ENCODE assay signal across 16 mouse cellular contexts in genomic region chr9:3030677-3031318, GRCm38 (mm10). TPM values are rescaled to one million over a fixed set of nuclear protein-coding genes. Genes with fewer than 3 reads are reported as not detected.
DNase-seq lines count a peak whose midpoint lies in the region; ATAC-seq and TF ChIP-seq lines count a peak whose summit lies in the region.
"Not testable (repeated sequence)": the region's sequence is repeated elsewhere in the genome, so short reads cannot be mapped to it uniquely, and the experiment has no call there.
"Had no signal": no experiment of that assay in that cellular context is flagged by ENCODE, and none has a peak within 500 bp of the region (broad histone marks: within the 10 kb centered on the region; RNA-seq: fewer than 3 reads in every experiment).

No protein-coding gene starts in this region.

- WGBS in embryonic facial prominence, embryonic 11.5 days: 68% methylated on average over 2 of the region's 10 CpGs
- WGBS in heart, embryonic 11.5 days (ENCODE audit: insufficient replicate concordance): 53% methylated on average over 2 of the region's 10 CpGs
- 53% methylated on average over 3 of the region's 10 CpGs for WGBS in liver, adult 2 months

- not testable (repeated sequence) for TF ChIP-seq POLR2A in liver, adult 2 months (IDR thresholded peaks at IDR 0.05; ENCODE audit: extremely low read depth, insufficient read depth, low read length)

- TF ChIP-seq CTCF in liver, adult 2 months (IDR thresholded peaks at IDR 0.05; ENCODE audit: low read depth, low read length): not testable (repeated sequence)

- not testable (repeated sequence) for H3K4me2 ChIP-seq in embryonic facial prominence, embryonic 11.5 days (ENCODE audit: low read depth, low read length); heart, embryonic 11.5 days

- not testable (repeated sequence) for H3K4me3 ChIP-seq in embryonic facial prominence, embryonic 11.5 days (ENCODE audit: low read depth, low read length); heart, embryonic 11.5 days (ENCODE audit: low read depth, low read length); liver, adult 2 months (ENCODE audit: insufficient read depth, low read depth, low read length)

- not testable (repeated sequence) for H3K9me3 ChIP-seq in embryonic facial prominence, embryonic 11.5 days (replicated peaks; ENCODE audit: control insufficient read depth, low read length); heart, embryonic 11.5 days (replicated peaks; ENCODE audit: control insufficient read depth, low read length)

- H3K36me3 ChIP-seq in embryonic facial prominence, embryonic 11.5 days (replicated peaks; ENCODE audit: control insufficient read depth, insufficient read depth, low read depth, low read length); heart, embryonic 11.5 days (ENCODE audit: control insufficient read depth, insufficient read depth, low read length); liver, adult 2 months (ENCODE audit: control insufficient read depth, insufficient read depth, low read length): not testable (repeated sequence)

- not testable (repeated sequence) for H3K27ac ChIP-seq in embryonic facial prominence, embryonic 11.5 days (replicated peaks; ENCODE audit: low read depth, low read length); heart, embryonic 11.5 days (ENCODE audit: low read depth, low read length); liver, adult 2 months (replicated peaks; ENCODE audit: insufficient read depth, low read depth, low read length)

- H3K79me2 ChIP-seq in liver, adult 2 months (ENCODE audit: control insufficient read depth, insufficient read depth, low read length): not testable (repeated sequence)

- H3K4me1 ChIP-seq in embryonic facial prominence, embryonic 11.5 days (ENCODE audit: control insufficient read depth, insufficient read depth, low read length); heart, embryonic 11.5 days (ENCODE audit: control insufficient read depth, insufficient read depth, low read length); liver, adult 2 months (ENCODE audit: control insufficient read depth, insufficient read depth, low read length): not testable (repeated sequence)

- not testable (repeated sequence) for H3K27me3 ChIP-seq in embryonic facial prominence, embryonic 11.5 days (ENCODE audit: control insufficient read depth, insufficient read depth, low read length); heart, embryonic 11.5 days (ENCODE audit: control insufficient read depth, insufficient read depth, low read length); liver, adult 2 months (ENCODE audit: control insufficient read depth, insufficient read depth, low read length)

- not testable (repeated sequence) for H3K9ac ChIP-seq in embryonic facial prominence, embryonic 11.5 days (replicated peaks; ENCODE audit: low read length); heart, embryonic 11.5 days (ENCODE audit: low read depth, low read length); liver, adult 2 months (ENCODE audit: low read depth, low read length)

- not testable (repeated sequence) for ATAC-seq in embryonic facial prominence, embryonic 11.5 days (replicated peaks; ENCODE audit: insufficient number of reproducible peaks, low FRiP score, low TSS enrichment, low read depth)
- 0 out of 2 replicates have a peak, but pooled peaks have one; percentile 37 for ATAC-seq in heart, embryonic 11.5 days (replicated peaks; ENCODE audit: insufficient number of reproducible peaks, low FRiP score, low TSS enrichment)

- peak; percentile 80 for DNase-seq in CD4-positive, CD25-positive, alpha-beta regulatory T cell, adult 2 months (ENCODE audit: low read depth, low spot score)
- peak; percentile 83 for DNase-seq in brain, adult 2 months (ENCODE audit: low read depth, low spot score)
- DNase-seq in embryonic facial prominence, embryonic 11.5 days (ENCODE audit: low spot score): peak; percentile 93
- peak; percentile 100 for DNase-seq in hindlimb bud, embryonic 11.5 days (ENCODE audit: extremely low spot score, low read depth, low spot score)
- DNase-seq in liver, adult 2 months (ENCODE audit: extremely low read depth, low read depth, low spot score): peak; percentile 82
- peak; percentile 87 for DNase-seq in naive thymus-derived CD4-positive, alpha-beta T cell, adult 2 months (ENCODE audit: low read depth)
- DNase-seq in testis, postnatal 10 days (ENCODE audit: low spot score): peak; percentile 42

RNA-seq across cellular contexts. Expression of gene Gm17535, which starts 3.6 kb away (rescaled TPM):
- not detected in 2 replicates for polyA plus RNA-seq in embryonic facial prominence, embryonic 11.5 days (2014; fragmentation: Nextera tagmentation; extraction: Ambion mirVana)
- polyA plus RNA-seq in heart, embryonic 11.5 days (2014; fragmentation: Nextera tagmentation; extraction: Ambion mirVana): not detected in 2 replicates
- total RNA-seq in liver, adult 2 months (2014; rRNA removed): 0.27 TPM in 1 of 2 replicates, not detected in the other
- not detected in 2 replicates for polyA plus RNA-seq in liver, adult 2 months (2012; rRNA removed)
- total RNA-seq: adrenal gland, adult 8-10 months; heart, adult 8-10 months; layer of hippocampus, adult 18-20 months had no signal
- polyA plus RNA-seq: cerebellum, adult 2 months; intestine, postnatal 0 days; lung, embryonic 16.5 days; midbrain, embryonic 15.5 days; thymus, adult 2 months had no signal

RNA-seq across cellular contexts. Expression of gene Gm10717, which starts 5.6 kb away (rescaled TPM):
- not detected in 2 replicates for polyA plus RNA-seq in embryonic facial prominence, embryonic 11.5 days (2014; fragmentation: Nextera tagmentation; extraction: Ambion mirVana)
- polyA plus RNA-seq in heart, embryonic 11.5 days (2014; fragmentation: Nextera tagmentation; extraction: Ambion mirVana): not detected in 2 replicates
- total RNA-seq in liver, adult 2 months (2014; rRNA removed): not detected in 2 replicates
- not detected in 2 replicates for polyA plus RNA-seq in liver, adult 2 months (2012; rRNA removed)
- total RNA-seq: layer of hippocampus, adult 18-20 months had no signal
- polyA plus RNA-seq: cerebellum, adult 2 months; thymus, adult 2 months had no signal

RNA-seq across cellular contexts. Expression of gene Gm10715, which starts 5.9 kb away (rescaled TPM):
- polyA plus RNA-seq in embryonic facial prominence, embryonic 11.5 days (2014; fragmentation: Nextera tagmentation; extraction: Ambion mirVana): not detected in 2 replicates
- not detected in 2 replicates for polyA plus RNA-seq in heart, embryonic 11.5 days (2014; fragmentation: Nextera tagmentation; extraction: Ambion mirVana)
- total RNA-seq in liver, adult 2 months (2014; rRNA removed): not detected in 2 replicates
- not detected in 2 replicates for polyA plus RNA-seq in liver, adult 2 months (2012; rRNA removed)
- total RNA-seq: adrenal gland, adult 8-10 months; heart, adult 8-10 months; layer of hippocampus, adult 18-20 months had no signal
- polyA plus RNA-seq: cerebellum, adult 2 months; intestine, postnatal 0 days; lung, embryonic 16.5 days; midbrain, embryonic 15.5 days; thymus, adult 2 months had no signal

RNA-seq across cellular contexts. Expression of gene Gm10718, which starts 7.5 kb away (rescaled TPM):
- not detected in 2 replicates for polyA plus RNA-seq in embryonic facial prominence, embryonic 11.5 days (2014; fragmentation: Nextera tagmentation; extraction: Ambion mirVana)
- polyA plus RNA-seq in heart, embryonic 11.5 days (2014; fragmentation: Nextera tagmentation; extraction: Ambion mirVana): not detected in 2 replicates
- 0.46 and 4.8 TPM in 2 replicates for total RNA-seq in liver, adult 2 months (2014; rRNA removed)
- not detected in 2 replicates for polyA plus RNA-seq in liver, adult 2 months (2012; rRNA removed)

RNA-seq across cellular contexts. Expression of gene Gm10719, which starts 13.6 kb away (rescaled TPM):
- polyA plus RNA-seq in embryonic facial prominence, embryonic 11.5 days (2014; fragmentation: Nextera tagmentation; extraction: Ambion mirVana): not detected in 2 replicates
- polyA plus RNA-seq in heart, embryonic 11.5 days (2014; fragmentation: Nextera tagmentation; extraction: Ambion mirVana): not detected in 2 replicates
- 0.46 and 1.1 TPM in 2 replicates for total RNA-seq in liver, adult 2 months (2014; rRNA removed)
- not detected in 2 replicates for polyA plus RNA-seq in liver, adult 2 months (2012; rRNA removed)
- total RNA-seq: layer of hippocampus, adult 18-20 months had no signal
- polyA plus RNA-seq: intestine, postnatal 0 days; lung, embryonic 16.5 days; thymus, adult 2 months had no signal

Comparison
In these comparisons a context has a peak if more than half of its experiments do, and no peak if none do; other contexts are left out.
1. DNase-seq: peak in every context shown above with its lines; median percentile 100 in hindlimb bud, embryonic 11.5 days; 93 in embryonic facial prominence, embryonic 11.5 days; 87 in naive thymus-derived CD4-positive, alpha-beta T cell, adult 2 months; 83 in brain, adult 2 months; 82 in liver, adult 2 months; 80 in CD4-positive, CD25-positive, alpha-beta regulatory T cell, adult 2 months; 42 in testis, postnatal 10 days.